Mouse (Mus musculus) bone marrow, adult 2 months (tissue): ENCODE measurements around the gene Rab4a. TPM values are rescaled to one million over a fixed set of nuclear protein-coding genes. Genes with fewer than 3 reads are reported as not detected.

Experiments used
- H3K27ac ChIP-seq: fragments of 200-500 bp; 2 replicates; pipeline ENCODE4 v1.5.1; 2012; ENCODE audit warnings: low read depth, mild to moderate bottlenecking, control low read depth, inconsistent platforms, low read length; ENCODE audit not compliant: control insufficient read depth, poor library complexity, insufficient read depth
- H3K4me1 ChIP-seq: fragments of 200-500 bp; 2 replicates; pipeline ENCODE4 v1.6.1; 2011; ENCODE audit warnings: low read length; ENCODE audit not compliant: control insufficient read depth, insufficient read depth
- H3K4me3 ChIP-seq: fragments of 200-500 bp; replicated peaks from 2 replicates; pipeline ENCODE3; 2011; ENCODE audit warnings: mild to moderate bottlenecking, low read depth, low read length, control low read depth; ENCODE audit not compliant: control insufficient read depth
- CTCF ChIP-seq: fragments of 200-500 bp; IDR thresholded peaks from 2 replicates; pipeline ENCODE4 v1.5.1; 2011; ENCODE audit warnings: low read length, control low read depth; ENCODE audit not compliant: control insufficient read depth, insufficient read depth
- POLR2A ChIP-seq: fragments of 200-500 bp; IDR thresholded peaks from 2 replicates; pipeline ENCODE4 v1.6.1; 2011; ENCODE audit warnings: low read depth, mild to moderate bottlenecking, control low read depth, low read length, borderline replicate concordance; ENCODE audit not compliant: control insufficient read depth
- WGBS: fragments of 180-500 bp; shearing (Covaris S2); methylation state at CpG from one replicate; pipeline ENCODE4 v1.1.7; 2018; 5-methylcytosine and 5-hydroxymethylcytosine counted together
- polyA plus RNA-seq: library from polyadenylated mRNA; stranded (reverse); fragments of >200 nt; gene quantifications from 2 replicates; pipeline ENCODE4 v1.2.4, GENCODE M21; 2011; ENCODE audit warnings: low replicate concordance; ENCODE audit not compliant: missing spikeins, insufficient read depth, insufficient read length

Gene Rab4a
- polyA plus RNA-seq, 1 experiment = 9.1 TPM

DNA sequence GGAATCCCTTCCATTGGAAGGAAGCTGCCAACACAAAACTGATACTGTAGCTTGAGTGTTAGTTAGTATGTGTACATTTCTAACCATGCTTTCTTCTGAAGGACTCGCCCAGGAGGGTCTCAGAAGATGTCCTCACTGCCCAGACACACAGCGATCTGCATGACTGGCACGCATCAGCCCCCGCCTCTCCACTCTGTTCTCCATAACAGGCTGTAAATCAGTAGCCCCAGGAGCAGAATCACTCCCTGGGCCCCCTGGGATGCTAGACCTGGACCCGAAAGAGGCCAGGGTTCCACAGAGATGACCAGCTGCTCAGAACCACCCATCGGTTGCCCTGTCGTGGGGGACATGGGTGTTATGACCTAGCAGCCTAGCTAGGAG lies 13.9 kb upstream of the Rab4a start:
- Histone ChIP-seq H3K27ac (no peak overlapping the region), H3K4me3 (no peak overlapping the region), H3K4me1 (no peaks in the 10 kb centered on the region; the same call in 1 of the 2 replicates)
- no peak for TF ChIP-seq POLR2A
- no peak for TF ChIP-seq CTCF
- WGBS = 91% methylated on average over 7 of the region's 7 CpGs

DNA sequence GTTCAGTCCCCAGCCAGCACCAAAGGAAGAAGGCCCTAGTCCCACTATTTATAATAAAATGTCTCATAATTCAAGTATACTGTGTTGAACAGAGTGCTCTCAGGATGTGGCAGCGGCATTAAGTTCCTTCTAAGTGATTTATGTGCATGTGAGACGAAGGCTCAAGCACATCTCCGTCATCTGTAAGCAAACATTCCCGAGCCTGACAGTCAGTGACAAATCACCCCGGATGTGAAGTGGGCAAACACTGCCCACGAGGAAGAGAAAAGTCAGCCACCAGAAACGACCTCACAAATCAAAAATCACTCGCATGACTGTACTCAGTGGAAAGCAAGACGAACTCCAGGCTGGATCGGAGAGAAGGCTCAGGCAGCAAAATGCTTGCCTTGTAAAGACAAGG lies 11.9 kb upstream of the Rab4a start:
- TF ChIP-seq POLR2A = no peak
- TF ChIP-seq CTCF = no peak
- no peak overlapping the region for H3K4me3 ChIP-seq
- 14% methylated on average over 10 of the region's 10 CpGs for WGBS
- H3K4me1 ChIP-seq = peaks cover 3% of the 10 kb centered on the region; the same call in 1 of the 2 replicates
- no peak overlapping the region for H3K27ac ChIP-seq

DNA sequence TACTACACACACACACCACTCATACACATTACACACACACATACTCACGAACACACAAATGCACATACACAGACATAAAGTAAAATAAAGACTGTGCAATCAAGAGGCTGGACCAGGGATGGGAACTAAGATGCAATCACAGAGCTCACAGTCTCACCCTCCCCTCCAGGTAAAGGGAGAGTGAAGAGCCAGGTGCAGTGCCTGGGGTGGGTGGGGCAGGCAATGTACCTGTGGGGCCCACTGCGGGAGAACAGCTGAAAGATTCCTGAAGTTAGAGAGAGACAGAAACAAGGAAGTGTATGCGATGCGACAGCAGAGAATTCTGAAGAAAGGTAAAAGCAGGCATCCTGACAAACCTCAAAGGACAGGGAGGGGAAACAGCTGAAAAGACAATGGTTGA lies 11.0 kb upstream of the Rab4a start:
- H3K4me1 ChIP-seq = peaks cover 3% of the 10 kb centered on the region; the same call in 1 of the 2 replicates
- no peak overlapping the region for H3K4me3 ChIP-seq
- WGBS = 76% methylated on average over 4 of the region's 4 CpGs
- no peak overlapping the region for H3K27ac ChIP-seq
- TF ChIP-seq CTCF (no peak), POLR2A (no peak)

DNA sequence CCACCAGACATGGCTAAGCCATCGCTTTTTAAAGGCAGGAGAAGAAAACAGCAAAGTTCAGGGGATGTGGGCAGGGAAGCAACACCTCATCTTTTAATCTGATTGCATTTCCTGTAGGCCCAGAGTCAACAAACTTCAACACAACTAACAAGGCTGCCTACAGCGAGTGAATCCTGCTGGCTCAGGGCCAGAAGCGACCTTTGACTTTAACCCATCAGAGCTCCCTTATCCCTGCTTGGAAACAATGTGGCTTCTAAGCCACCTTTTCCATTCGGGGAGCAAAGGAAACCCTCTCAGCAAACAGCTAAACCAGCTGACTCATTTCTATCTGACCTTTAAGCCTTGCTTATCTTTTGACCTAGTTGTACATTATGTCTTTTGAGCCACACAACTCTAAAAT lies 9.0 kb upstream of the Rab4a start:
- WGBS = 51% methylated on average over 4 of the region's 4 CpGs
- peaks cover 3% of the 10 kb centered on the region; the same call in 1 of the 2 replicates for H3K4me1 ChIP-seq
- H3K4me3 ChIP-seq = no peak overlapping the region
- H3K27ac ChIP-seq = no peak overlapping the region
- TF ChIP-seq POLR2A (no peak), CTCF (no peak)

DNA sequence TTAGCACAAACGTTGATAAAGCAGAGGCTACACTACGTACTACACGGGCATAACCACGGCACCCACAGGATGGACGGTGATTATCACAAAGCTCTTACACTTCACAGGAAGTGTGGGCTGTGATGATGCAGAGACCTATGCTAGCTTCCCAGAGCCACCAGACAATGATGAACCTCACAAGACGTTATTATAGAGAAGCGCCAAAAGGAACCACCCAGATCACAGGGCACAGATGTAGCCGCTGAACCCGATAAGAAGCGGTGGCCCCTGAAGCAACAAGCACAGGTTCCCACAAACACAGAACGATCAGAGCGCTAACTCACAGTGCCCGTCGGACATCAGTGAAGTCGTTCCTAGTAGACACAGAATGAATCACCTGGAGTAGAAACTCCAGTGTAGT lies 7.9 kb upstream of the Rab4a start:
- H3K27ac ChIP-seq = no peak overlapping the region
- TF ChIP-seq POLR2A (no peak), CTCF (no peak)
- 46% methylated on average over 15 of the region's 15 CpGs for WGBS
- H3K4me3 ChIP-seq = no peak overlapping the region
- peaks cover 3% of the 10 kb centered on the region; the same call in 1 of the 2 replicates for H3K4me1 ChIP-seq

DNA sequence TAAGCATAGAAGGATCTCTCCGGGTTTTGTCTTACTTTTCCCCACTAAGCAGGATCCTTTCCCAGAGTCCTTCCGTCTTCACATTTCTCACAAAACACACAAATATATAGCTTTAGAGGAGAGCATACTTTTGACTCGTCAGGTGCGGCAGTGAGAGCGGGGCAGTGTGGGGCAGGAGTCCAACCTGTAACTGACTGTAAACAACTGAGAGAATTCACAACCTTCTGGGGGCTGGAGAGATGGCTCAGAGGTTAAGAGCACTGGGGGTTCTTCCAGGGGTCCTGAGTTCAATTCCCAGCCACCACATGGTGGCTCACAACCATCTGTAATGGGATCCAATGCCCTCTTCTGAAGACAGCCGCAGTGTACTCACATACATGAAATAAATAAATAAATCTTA lies 6.4 kb upstream of the Rab4a start:
- no peak overlapping the region for H3K4me3 ChIP-seq
- TF ChIP-seq POLR2A (no peak), CTCF (no peak)
- H3K27ac ChIP-seq = no peak overlapping the region
- 83% methylated on average over 5 of the region's 6 CpGs for WGBS
- peaks cover 3% of the 10 kb centered on the region; the same call in 1 of the 2 replicates for H3K4me1 ChIP-seq

DNA sequence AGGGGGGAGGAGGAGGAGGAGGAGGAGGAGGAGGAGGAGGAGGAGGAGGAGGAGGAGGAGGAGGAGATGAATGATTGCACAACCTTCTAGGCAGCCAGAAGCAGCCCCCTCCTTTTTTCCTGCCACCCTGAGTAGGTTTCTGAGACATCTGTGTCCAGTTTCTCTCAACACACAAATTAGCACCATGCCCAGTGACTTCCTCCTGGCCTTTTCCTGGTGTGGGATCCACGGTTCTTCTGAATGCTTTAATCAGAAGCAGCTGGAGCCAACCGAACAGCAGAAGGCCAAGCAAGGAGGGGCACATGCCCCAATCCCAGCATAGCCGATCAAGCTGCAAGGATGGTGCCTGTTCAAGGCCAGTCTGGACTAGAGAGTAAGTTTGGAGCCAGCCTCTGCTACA lies 5.9 kb upstream of the Rab4a start:
- no peak overlapping the region for H3K4me3 ChIP-seq
- TF ChIP-seq POLR2A (no peak), CTCF (no peak)
- 44% methylated on average over 3 of the region's 3 CpGs for WGBS
- H3K27ac ChIP-seq = no peak overlapping the region
- peaks cover 3% of the 10 kb centered on the region; the same call in 1 of the 2 replicates for H3K4me1 ChIP-seq

DNA sequence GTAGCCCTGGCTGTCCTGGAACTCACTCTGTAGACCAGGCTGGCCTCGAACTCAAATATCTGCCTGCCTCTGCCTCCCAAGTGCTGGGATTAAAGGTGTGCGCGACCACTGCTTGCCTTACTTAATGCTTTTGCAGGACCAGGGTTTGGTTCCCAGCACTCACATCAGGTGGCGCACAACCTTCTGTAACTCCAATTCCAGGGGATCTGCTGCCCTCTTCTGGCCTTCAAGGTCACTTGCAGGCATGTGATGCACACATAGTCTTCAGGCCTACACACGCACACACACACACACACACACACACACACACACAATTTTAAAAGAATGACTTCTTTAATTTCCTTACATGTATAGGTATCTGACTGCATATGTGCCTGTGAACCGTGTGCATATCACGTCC lies 4.9 kb upstream of the Rab4a start:
- TF ChIP-seq POLR2A = no peak
- TF ChIP-seq CTCF = no peak
- Histone ChIP-seq H3K27ac (no peak overlapping the region), H3K4me1 (peaks cover 3% of the 10 kb centered on the region; the same call in 1 of the 2 replicates), H3K4me3 (no peak overlapping the region)
- WGBS = 80% methylated on average over 7 of the region's 7 CpGs

DNA sequence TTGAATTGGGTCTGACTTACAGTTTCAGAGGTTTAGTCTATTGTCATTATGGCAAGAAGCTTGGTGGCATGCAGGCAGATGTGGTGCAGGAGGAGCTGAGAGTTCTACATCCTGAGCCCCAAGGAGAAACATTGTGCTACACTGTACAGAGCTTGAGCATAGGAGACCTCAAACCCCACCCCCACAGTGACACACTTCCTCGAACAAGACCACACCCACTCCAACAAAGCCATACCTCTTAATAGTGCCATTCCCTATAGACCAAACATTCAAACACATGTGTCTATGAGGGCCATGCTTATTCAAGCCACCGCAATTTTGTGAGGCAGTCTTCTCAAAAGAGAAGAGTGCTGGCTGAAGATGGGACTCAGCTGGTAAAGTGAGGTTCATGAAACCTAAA lies 4.2 kb upstream of the Rab4a start:
- TF ChIP-seq POLR2A = no peak
- TF ChIP-seq CTCF = no peak
- Histone ChIP-seq H3K4me3 (no peak overlapping the region), H3K4me1 (peaks cover 3% of the 10 kb centered on the region; the same call in 1 of the 2 replicates), H3K27ac (no peak overlapping the region)
- 82% methylated on average over 2 of the region's 2 CpGs for WGBS

DNA sequence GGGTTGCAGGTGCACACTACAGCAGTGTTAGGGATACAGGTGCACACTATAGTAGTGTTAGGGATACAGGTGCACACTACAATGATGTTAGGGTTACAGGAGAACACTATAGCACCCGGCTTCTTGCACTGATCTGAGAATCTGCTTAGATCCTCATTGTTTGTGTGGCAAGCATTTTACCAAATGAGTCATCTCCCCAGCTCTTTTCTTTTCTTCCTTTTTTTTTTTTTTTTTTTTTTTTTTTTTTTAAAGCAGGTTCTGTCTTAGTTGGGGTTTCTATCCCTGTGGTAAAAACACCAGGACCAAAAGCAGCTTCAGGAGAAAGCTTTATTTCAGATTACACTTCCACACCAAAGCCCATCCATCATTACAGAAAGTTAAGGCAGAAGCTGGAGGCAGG lies 2.1 kb upstream of the Rab4a start:
- no peaks in the 10 kb centered on the region; the same call in 1 of the 2 replicates for H3K4me1 ChIP-seq
- 37% methylated on average over 1 of the region's 1 CpGs for WGBS
- TF ChIP-seq POLR2A (no peak), CTCF (no peak)
- no peak overlapping the region for H3K4me3 ChIP-seq
- no peak overlapping the region for H3K27ac ChIP-seq
